Mouse (Mus musculus) brain, embryonic 14.5 days (tissue): Measurements from ENCODE around the gene OR5BS1P.

Experiments used
- CTCF ChIP-seq: fragments of 200-500 bp; IDR thresholded peaks from 2 replicates; pipeline ENCODE4 v1.5.1; 2012; ENCODE audit warnings: inconsistent platforms, mild to moderate bottlenecking, moderate library complexity, borderline replicate concordance; ENCODE audit not compliant: insufficient read depth, insufficient read length; ENCODE audit errors: extremely low read depth
- POLR2A ChIP-seq: fragments of 200-500 bp; IDR thresholded peaks from 2 replicates; pipeline ENCODE4 v1.6.1; 2012; ENCODE audit warnings: mild to moderate bottlenecking, inconsistent platforms, borderline replicate concordance; ENCODE audit not compliant: poor library complexity, insufficient read depth, insufficient read length, severe bottlenecking; ENCODE audit errors: extremely low read depth

GRCm38 (mm10) chr15:98448521-98448920 lies 21.2 kb upstream of the OR5BS1P start:
- TF ChIP-seq POLR2A, result no peak
- TF ChIP-seq CTCF, result no peak
